Mouse (Mus musculus) ovary, postnatal 36 days (tissue): ENCODE results near the gene Gpr107.

Experiments used
- DNase-seq: peaks from one replicate; pipeline ENCODE4 v3.0.0; 2022; ENCODE audit warnings: low spot score, mixed read lengths

Gene Gpr107

GRCm38 (mm10) chr2:31200051-31200450 lies 47.9 kb downstream of the Gpr107 start:
- no peak for DNase-seq

GRCm38 (mm10) chr2:31201851-31202250 lies 49.7 kb downstream of the Gpr107 start:
- DNase-seq, result no peak

GRCm38 (mm10) chr2:31202357-31202756 lies 50.2 kb downstream of the Gpr107 start:
- DNase-seq, result no peak

GRCm38 (mm10) chr2:31202956-31203355 lies 50.8 kb downstream of the Gpr107 start:
- no peak for DNase-seq

- DNase-seq, result no peak
Observed at GRCm38 (mm10) chr2:31204677-31205076, 52.6 kb downstream of the Gpr107 start.

GRCm38 (mm10) chr2:31206211-31206610 lies 54.1 kb downstream of the Gpr107 start:
- no peak for DNase-seq

GRCm38 (mm10) chr2:31206882-31207281 lies 54.8 kb downstream of the Gpr107 start:
- DNase-seq, result no peak

GRCm38 (mm10) chr2:31208544-31209142 lies 56.5 kb downstream of the Gpr107 start:
- no peak for DNase-seq

GRCm38 (mm10) chr2:31209525-31209924 lies 57.4 kb downstream of the Gpr107 start:
- DNase-seq, result no peak

- DNase-seq, result no peak
Observed at GRCm38 (mm10) chr2:31210144-31210847, 58.2 kb downstream of the Gpr107 start.

GRCm38 (mm10) chr2:31211204-31211603 lies 59.1 kb downstream of the Gpr107 start:
- no peak for DNase-seq

GRCm38 (mm10) chr2:31214211-31214796 lies 62.2 kb downstream of the Gpr107 start:
- no peak for DNase-seq

GRCm38 (mm10) chr2:31218611-31219010 lies 66.5 kb downstream of the Gpr107 start:
- DNase-seq, result no peak

- DNase-seq, result no peak
Observed at GRCm38 (mm10) chr2:31219470-31219869, 67.4 kb downstream of the Gpr107 start.

GRCm38 (mm10) chr2:31220844-31221243 lies 68.7 kb downstream of the Gpr107 start:
- no peak for DNase-seq

- no peak for DNase-seq
Observed at GRCm38 (mm10) chr2:31221582-31221981, 69.5 kb downstream of the Gpr107 start.

- no peak for DNase-seq
Observed at GRCm38 (mm10) chr2:31228768-31229311, 76.7 kb downstream of the Gpr107 start.

GRCm38 (mm10) chr2:31239203-31239696 lies 87.1 kb downstream of the Gpr107 start:
- DNase-seq, result no peak

GRCm38 (mm10) chr2:31239833-31240232 lies 87.7 kb downstream of the Gpr107 start:
- DNase-seq, result no peak

GRCm38 (mm10) chr2:31241639-31242038 lies 89.5 kb downstream of the Gpr107 start:
- no peak for DNase-seq

GRCm38 (mm10) chr2:31244216-31244615 lies 92.1 kb downstream of the Gpr107 start:
- DNase-seq, result no peak

GRCm38 (mm10) chr2:31245051-31245450 lies 92.9 kb downstream of the Gpr107 start:
- no peak for DNase-seq
